In genomic region chr12:4840010-4840409, GRCm38 (mm10) we compare ENCODE assay signal across 10 mouse cellular contexts. TPM values are rescaled to one million over a fixed set of nuclear protein-coding genes. Genes with fewer than 3 reads are reported as not detected.
A peak's percentile ranks its signal among the peaks of the same experiment; 100 is the strongest.
DNase-seq lines count a peak whose midpoint lies in the region; ATAC-seq and TF ChIP-seq lines count a peak whose summit lies in the region.
"Had no signal": no experiment of that assay in that cellular context is flagged by ENCODE, and none has a peak within 500 bp of the region (broad histone marks: within the 10 kb centered on the region; RNA-seq: fewer than 3 reads in every experiment).

No protein-coding gene starts in this region.

- no peak for TF ChIP-seq POLR2A in lung, adult 2 months (IDR thresholded peaks at IDR 0.05; ENCODE audit: borderline replicate concordance, extremely low read depth, low read depth, low read length)

- no peak overlapping the region for H3K9ac ChIP-seq in lung, postnatal 0 days (replicated peaks; ENCODE audit: low read depth)
- H3K9ac ChIP-seq in liver, embryonic 12.5 days: peak overlapping the region; percentile 76; the same call in 1 of the 2 replicates
- H3K9ac ChIP-seq in neural tube, embryonic 14.5 days (replicated peaks; ENCODE audit: low read depth, low read length): no peak overlapping the region

- H3K27me3 ChIP-seq in lung, postnatal 0 days (replicated peaks; ENCODE audit: insufficient read depth, low read length): no peaks in the 10 kb centered on the region
- peaks cover 7% of the 10 kb centered on the region for H3K27me3 ChIP-seq in liver, embryonic 12.5 days (replicated peaks)
- H3K27me3 ChIP-seq in neural tube, embryonic 14.5 days (ENCODE audit: control insufficient read depth, insufficient read depth, low read length): 0 out of 2 replicates have a peak, but pooled peaks cover 2% of the 10 kb centered on the region

- no peaks in the 10 kb centered on the region for H3K9me3 ChIP-seq in lung, postnatal 0 days (ENCODE audit: low read length)
- no peaks in the 10 kb centered on the region for H3K9me3 ChIP-seq in liver, embryonic 12.5 days (replicated peaks)
- no peaks in the 10 kb centered on the region for H3K9me3 ChIP-seq in neural tube, embryonic 14.5 days (ENCODE audit: control insufficient read depth, low read length)

- 31% methylated on average over 6 of the region's 6 CpGs for WGBS in lung, postnatal 0 days
- 44% methylated on average over 6 of the region's 6 CpGs for WGBS in lung, adult 2 months
- WGBS in liver, embryonic 12.5 days (ENCODE audit: insufficient replicate concordance): 21% methylated on average over 6 of the region's 6 CpGs
- 49% methylated on average over 6 of the region's 6 CpGs for WGBS in neural tube, embryonic 14.5 days

- H3K4me2 ChIP-seq in lung, postnatal 0 days (replicated peaks; ENCODE audit: low read depth, low read length): peak overlapping the region; percentile 100
- peak overlapping the region; percentile 99 for H3K4me2 ChIP-seq in liver, embryonic 12.5 days
- peak overlapping the region; percentile 87; the same call in 1 of the 2 replicates for H3K4me2 ChIP-seq in neural tube, embryonic 14.5 days (ENCODE audit: low read depth, low read length)

- H3K4me1 ChIP-seq in lung, postnatal 0 days (ENCODE audit: insufficient read depth, low read depth, low read length): peaks cover 10% of the 10 kb centered on the region; the same call in 1 of the 2 replicates
- no peaks in the 10 kb centered on the region for H3K4me1 ChIP-seq in lung, adult 2 months (ENCODE audit: control insufficient read depth, insufficient read depth, low read length)
- peaks cover 47% of the 10 kb centered on the region for H3K4me1 ChIP-seq in liver, embryonic 12.5 days
- peaks cover 11% of the 10 kb centered on the region for H3K4me1 ChIP-seq in neural tube, embryonic 14.5 days (ENCODE audit: control insufficient read depth, insufficient read depth, low read length)

- H3K27ac ChIP-seq in lung, postnatal 0 days (ENCODE audit: low read length): no peak overlapping the region
- no peak overlapping the region for H3K27ac ChIP-seq in liver, embryonic 12.5 days
- no peak overlapping the region for H3K27ac ChIP-seq in neural tube, embryonic 14.5 days (ENCODE audit: low read depth, low read length)

- no peaks in the 10 kb centered on the region for H3K36me3 ChIP-seq in lung, postnatal 0 days (ENCODE audit: insufficient read depth, low read length)
- H3K36me3 ChIP-seq in liver, embryonic 12.5 days: no peaks in the 10 kb centered on the region
- H3K36me3 ChIP-seq in neural tube, embryonic 14.5 days (ENCODE audit: control insufficient read depth, insufficient read depth, low read length): no peaks in the 10 kb centered on the region

- peak; percentile 61 for TF ChIP-seq EP300 in lung, postnatal 0 days (IDR thresholded peaks at IDR 0.05)

- ATAC-seq in CD4-positive, CD25-positive, alpha-beta regulatory T cell, adult 4 months: no peak
- no peak for ATAC-seq in lung, postnatal 0 days
- no peak for ATAC-seq in liver, embryonic 12.5 days
- no peak for ATAC-seq in neural tube, embryonic 14.5 days (ENCODE audit: low read depth)
- ATAC-seq: inflammation-experienced regulatory T-cells, adult 6 months had no signal

- TF ChIP-seq CTCF in lung, postnatal 0 days (IDR thresholded peaks at IDR 0.05): no peak
- no peak for TF ChIP-seq CTCF in lung, adult 2 months (IDR thresholded peaks at IDR 0.05; ENCODE audit: insufficient read depth, low read length)

- no peak overlapping the region for H3K4me3 ChIP-seq in lung, postnatal 0 days (ENCODE audit: low read depth, low read length)
- H3K4me3 ChIP-seq in lung, adult 2 months (replicated peaks; ENCODE audit: extremely low read depth, low read depth, low read length): no peak overlapping the region
- H3K4me3 ChIP-seq in liver, embryonic 12.5 days: no peak overlapping the region
- H3K4me3 ChIP-seq in neural tube, embryonic 14.5 days (ENCODE audit: low read depth, low read length): no peak overlapping the region

- peak; percentile 7 for DNase-seq in CD4-positive, CD25-positive, alpha-beta regulatory T cell, adult 2 months (ENCODE audit: low read depth, low spot score)
- DNase-seq in lung, postnatal 0 days (ENCODE audit: low spot score): peak; percentile 42
- no peak for DNase-seq in lung, adult 2 months
- DNase-seq in cerebellum, adult 11 months: no peak
- no peak for DNase-seq in adrenal gland, postnatal 25 days
- DNase-seq: thymus, adult 18-20 months had no signal

RNA-seq across cellular contexts. Expression of gene Fkbp1b, which starts 1.4 kb away (rescaled TPM):
- not detected for polyA plus RNA-seq in CD4-positive, CD25-positive, alpha-beta regulatory T cell, adult 4 months (2017; shearing (Covaris generic))
- 13.7 and 15.3 TPM in 2 replicates for polyA plus RNA-seq in lung, postnatal 0 days (2015; fragmentation: Nextera tagmentation; extraction: Ambion mirVana)
- 11.3 and 14.4 TPM in 2 replicates for polyA plus RNA-seq in lung, adult 2 months (2012; rRNA removed)
- 5.0 and 5.2 TPM in 2 replicates for polyA plus RNA-seq in liver, embryonic 12.5 days (2016; fragmentation: Nextera tagmentation; extraction: Ambion mirVana)
- polyA plus RNA-seq in neural tube, embryonic 14.5 days (2014; fragmentation: Nextera tagmentation; extraction: Ambion mirVana): 55.8 and 103 TPM in 2 replicates
- 5.6 and 7.2 TPM in 2 replicates for total RNA-seq in adrenal gland, postnatal 25 days (2021)

RNA-seq across cellular contexts. Expression of gene Wdcp, which starts 3.1 kb away (rescaled TPM):
- polyA plus RNA-seq in CD4-positive, CD25-positive, alpha-beta regulatory T cell, adult 4 months (2017; shearing (Covaris generic)): 10 to 100 TPM; 11.0 to 13.9 TPM
- polyA plus RNA-seq in lung, postnatal 0 days (2015; fragmentation: Nextera tagmentation; extraction: Ambion mirVana): 11.1 and 11.8 TPM in 2 replicates
- polyA plus RNA-seq in lung, adult 2 months (2012; rRNA removed): 5.2 and 6.0 TPM in 2 replicates
- 19.9 and 21.0 TPM in 2 replicates for polyA plus RNA-seq in liver, embryonic 12.5 days (2016; fragmentation: Nextera tagmentation; extraction: Ambion mirVana)
- polyA plus RNA-seq in neural tube, embryonic 14.5 days (2014; fragmentation: Nextera tagmentation; extraction: Ambion mirVana): 13.0 and 13.6 TPM in 2 replicates
- total RNA-seq in adrenal gland, postnatal 25 days (2021): 8.6 and 11.4 TPM in 2 replicates

RNA-seq across cellular contexts. Expression of gene Sf3b6, which starts 22.7 kb away (rescaled TPM):
- polyA plus RNA-seq in CD4-positive, CD25-positive, alpha-beta regulatory T cell, adult 4 months (2017; shearing (Covaris generic)): 100 to 1,000 TPM; 182 to 365 TPM
- polyA plus RNA-seq in lung, postnatal 0 days (2015; fragmentation: Nextera tagmentation; extraction: Ambion mirVana): 183 and 204 TPM in 2 replicates
- polyA plus RNA-seq in lung, adult 2 months (2012; rRNA removed): 33.4 and 60.8 TPM in 2 replicates
- polyA plus RNA-seq in liver, embryonic 12.5 days (2016; fragmentation: Nextera tagmentation; extraction: Ambion mirVana): 193 and 203 TPM in 2 replicates
- polyA plus RNA-seq in neural tube, embryonic 14.5 days (2014; fragmentation: Nextera tagmentation; extraction: Ambion mirVana): 279 and 312 TPM in 2 replicates
- 102 and 110 TPM in 2 replicates for total RNA-seq in adrenal gland, postnatal 25 days (2021)

RNA-seq across cellular contexts. Expression of gene Mfsd2b, which starts 34.1 kb away (rescaled TPM):
- polyA plus RNA-seq in CD4-positive, CD25-positive, alpha-beta regulatory T cell, adult 4 months (2017; shearing (Covaris generic)): under 1 TPM; 0.58 to 0.90 TPM
- 2.5 TPM in 2 replicates for polyA plus RNA-seq in lung, postnatal 0 days (2015; fragmentation: Nextera tagmentation; extraction: Ambion mirVana)
- polyA plus RNA-seq in lung, adult 2 months (2012; rRNA removed): 2.5 and 4.1 TPM in 2 replicates
- polyA plus RNA-seq in liver, embryonic 12.5 days (2016; fragmentation: Nextera tagmentation; extraction: Ambion mirVana): 94.8 TPM in 2 replicates
- 2.3 and 2.6 TPM in 2 replicates for polyA plus RNA-seq in neural tube, embryonic 14.5 days (2014; fragmentation: Nextera tagmentation; extraction: Ambion mirVana)
- 0.64 and 1.2 TPM in 2 replicates for total RNA-seq in adrenal gland, postnatal 25 days (2021)

Comparison
In these comparisons a context has a peak if more than half of its experiments do, and no peak if none do; other contexts are left out.
1. DNase-seq: peak in CD4-positive, CD25-positive, alpha-beta regulatory T cell, adult 2 months (single experiment) and lung, postnatal 0 days (single experiment); none in lung, adult 2 months (single experiment), cerebellum, adult 11 months (single experiment) and adrenal gland, postnatal 25 days (single experiment).
2. Peak in every context shown above with its lines, with median percentiles within 50 percentile points of each other: H3K4me2 ChIP-seq.